Mouse (Mus musculus) midbrain, embryonic 14.5 days (tissue): ENCODE measurements at regions not wholly inside any gene's neighbourhood (a gene's known extent, or its start where the extent isn't known, plus 50 kb on each side); places are given as distances from the start of the nearest gene placed in this dataset.

Experiments used
- ATAC-seq: fragments of 200-750 bp; cut with Nextera tagmentation; 2 replicates; pipeline ENCODE4 v1.8.0; 2017; ENCODE audit warnings: moderate number of reproducible peaks, moderate library complexity; ENCODE audit not compliant: low FRiP score, low TSS enrichment
- DNase-seq: peaks from one replicate; pipeline ENCODE4 v3.0.0-alpha.2; 2015
- H3K27ac ChIP-seq: fragments of 300-500 bp; sonication (generic); replicated peaks from 2 replicates; pipeline ENCODE4 v1.5.1; 2014; ENCODE audit warnings: mild to moderate bottlenecking, low read depth, low read length, moderate library complexity
- H3K27me3 ChIP-seq: fragments of 300-500 bp; sonication (generic); 2 replicates; pipeline ENCODE4 v1.6.1; 2014; ENCODE audit warnings: low read length, control low read depth, mixed read lengths; ENCODE audit not compliant: control insufficient read depth, insufficient read depth
- H3K36me3 ChIP-seq: fragments of 300-500 bp; sonication (generic); 2 replicates; pipeline ENCODE4 v1.6.1; 2014; ENCODE audit warnings: low read length, control low read depth; ENCODE audit not compliant: control insufficient read depth, insufficient read depth
- H3K4me1 ChIP-seq: fragments of 300-500 bp; sonication (generic); 2 replicates; pipeline ENCODE4 v1.6.1; 2014; ENCODE audit warnings: mild to moderate bottlenecking, antibody characterized with exemption, low read length, control low read depth; ENCODE audit not compliant: control insufficient read depth, insufficient read depth
- H3K4me2 ChIP-seq: fragments of 300-500 bp; sonication (generic); 2 replicates; pipeline ENCODE4 v1.6.1; 2014; ENCODE audit warnings: mild to moderate bottlenecking, low read length, moderate library complexity
- H3K4me3 ChIP-seq: fragments of 300-500 bp; sonication (generic); replicated peaks from 2 replicates; pipeline ENCODE4 v1.5.1; 2014; ENCODE audit warnings: low read depth, low read length
- H3K9ac ChIP-seq: fragments of 300-500 bp; sonication (generic); replicated peaks from 2 replicates; pipeline ENCODE4 v1.6.1; 2014; ENCODE audit warnings: mild to moderate bottlenecking, low read length, moderate library complexity
- H3K9me3 ChIP-seq: fragments of 300-500 bp; sonication (generic); 2 replicates; pipeline ENCODE4 v1.6.1; 2016; ENCODE audit warnings: low read length, control low read depth, mixed read lengths; ENCODE audit not compliant: control insufficient read depth
- WGBS: fragments of 180-500 bp; shearing (Covaris S2); extraction: QIAGEN DNeasy Blood & Tissue Kit; methylation state at CpG from one replicate; pipeline ENCODE4 v1.1.7; 2014; 5-methylcytosine and 5-hydroxymethylcytosine counted together

DNA sequence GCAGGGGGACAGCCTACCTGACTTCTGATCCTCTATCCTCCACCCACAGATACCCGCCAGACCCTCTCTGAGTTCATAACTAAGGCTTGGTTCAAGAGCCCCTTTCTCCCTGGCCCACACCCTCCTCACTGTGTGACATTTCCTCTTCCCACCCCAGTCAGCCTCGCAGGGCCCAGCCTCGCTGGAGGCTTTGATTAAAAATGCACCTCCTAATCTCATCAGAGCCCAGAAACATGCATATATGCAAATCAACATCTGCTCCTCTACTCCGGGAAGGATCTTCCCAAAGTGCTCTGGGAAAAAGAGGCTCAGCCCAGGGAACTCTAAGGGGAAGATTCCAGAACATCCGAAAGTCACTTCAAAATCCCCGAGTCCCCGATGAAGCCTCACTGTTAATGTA, 114.8 kb downstream of the Irx5 start:
- 41% methylated on average over 7 of the region's 7 CpGs for WGBS

DNA sequence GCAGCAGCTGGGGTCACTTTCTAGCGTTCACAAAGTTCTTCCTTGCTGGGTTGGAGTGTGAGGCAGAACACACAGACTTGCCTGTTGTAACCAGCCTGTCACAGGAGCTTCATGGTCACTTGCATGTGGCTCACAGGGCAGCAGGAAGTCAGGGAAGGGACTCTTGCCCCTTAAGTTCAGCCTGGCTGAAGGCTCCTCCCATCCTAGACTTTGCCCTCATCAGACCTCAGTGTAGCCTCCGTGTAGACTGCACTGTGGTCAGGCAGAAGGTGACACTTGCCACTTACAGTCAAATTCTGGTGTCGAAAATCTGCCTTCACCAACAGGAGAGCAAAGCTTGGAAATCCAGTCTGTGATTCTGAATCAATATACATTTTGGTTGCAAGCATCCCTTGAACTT, 115.4 kb downstream of the Irx5 start:
- Histone ChIP-seq H3K4me3 (no peak overlapping the region), H3K4me2 (no peak overlapping the region), H3K9ac (no peak overlapping the region), H3K27me3 (no peaks in the 10 kb centered on the region), H3K9me3 (no peaks in the 10 kb centered on the region), H3K36me3 (no peaks in the 10 kb centered on the region), H3K4me1 (peaks cover 24% of the 10 kb centered on the region), H3K27ac (no peak overlapping the region)
- ATAC-seq (no peak), DNase-seq (no peak)
- WGBS: 77% methylated on average over 3 of the region's 3 CpGs

More for the DNA sequence above, 114.8 kb downstream of the Irx5 start:
- Histone ChIP-seq H3K4me3 (no peak overlapping the region), H3K36me3 (no peaks in the 10 kb centered on the region), H3K27ac (no peak overlapping the region), H3K27me3 (no peaks in the 10 kb centered on the region), H3K4me2 (no peak overlapping the region), H3K4me1 (peaks cover 24% of the 10 kb centered on the region), H3K9ac (no peak overlapping the region), H3K9me3 (no peaks in the 10 kb centered on the region)
- DNase-seq (peak; percentile 52), ATAC-seq (no peak)

DNA sequence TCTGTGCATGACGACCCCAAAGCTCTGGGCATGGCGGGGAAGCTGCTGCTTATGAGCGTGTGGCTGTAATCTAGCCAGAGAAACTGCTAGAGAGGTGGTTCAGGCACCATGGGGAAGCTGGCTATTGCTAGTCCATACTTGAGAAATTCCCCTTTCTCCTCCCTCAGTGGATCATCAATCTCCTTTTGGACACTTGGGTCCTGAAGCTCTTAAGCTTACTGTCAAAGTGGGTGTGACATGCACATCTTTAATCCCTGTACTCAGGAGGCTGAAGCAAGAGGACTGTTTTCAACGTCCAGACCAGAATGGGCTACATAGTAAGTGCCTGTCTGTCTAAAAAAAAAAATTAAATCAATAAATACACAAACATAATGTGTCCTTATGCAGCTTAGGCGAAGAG, 125.0 kb downstream of the Irx5 start:
- no peak overlapping the region for H3K9ac ChIP-seq
- no peaks in the 10 kb centered on the region for H3K9me3 ChIP-seq
- ATAC-seq (no peak), DNase-seq (no peak)
- no peaks in the 10 kb centered on the region for H3K27me3 ChIP-seq
- WGBS: 66% methylated on average over 5 of the region's 5 CpGs
- no peak overlapping the region for H3K4me2 ChIP-seq
- peaks cover 5% of the 10 kb centered on the region; the same call in 1 of the 2 replicates for H3K4me1 ChIP-seq
- no peaks in the 10 kb centered on the region for H3K36me3 ChIP-seq
- no peak overlapping the region for H3K27ac ChIP-seq
- H3K4me3 ChIP-seq: no peak overlapping the region

GRCm38 (mm10) chr8:92483055-92483765, 125.8 kb downstream of the Irx5 start:
- Histone ChIP-seq H3K9ac (0 out of 2 replicates have a peak overlapping the region, but pooled peaks have one; percentile 2), H3K9me3 (no peaks in the 10 kb centered on the region), H3K4me3 (no peak overlapping the region), H3K4me1 (peaks cover 5% of the 10 kb centered on the region; the same call in 1 of the 2 replicates), H3K36me3 (no peaks in the 10 kb centered on the region), H3K27ac (no peak overlapping the region), H3K27me3 (no peaks in the 10 kb centered on the region), H3K4me2 (no peak overlapping the region)
- ATAC-seq (no peak), DNase-seq (peak; percentile 19)
- 49% methylated on average over 8 of the region's 8 CpGs for WGBS

- 88% methylated on average over 8 of the region's 8 CpGs for WGBS
- peaks cover under 1% of the 10 kb centered on the region; the same call in 1 of the 2 replicates for H3K4me1 ChIP-seq
- H3K36me3 ChIP-seq: no peaks in the 10 kb centered on the region
- no peak overlapping the region for H3K4me3 ChIP-seq
- no peak overlapping the region for H3K27ac ChIP-seq
- ATAC-seq: no peak
- H3K27me3 ChIP-seq: no peaks in the 10 kb centered on the region
- H3K4me2 ChIP-seq: no peak overlapping the region
- H3K9me3 ChIP-seq: no peaks in the 10 kb centered on the region
- no peak for DNase-seq
- H3K9ac ChIP-seq: no peak overlapping the region
Observed at GRCm38 (mm10) chr8:92488526-92489159, 131.2 kb downstream of the Irx5 start.

- H3K4me3 ChIP-seq: no peak overlapping the region
- no peak overlapping the region for H3K9ac ChIP-seq
- H3K4me1 ChIP-seq: no peaks in the 10 kb centered on the region
- no peak overlapping the region for H3K4me2 ChIP-seq
- no peaks in the 10 kb centered on the region for H3K9me3 ChIP-seq
- WGBS: 72% methylated on average over 5 of the region's 5 CpGs
- no peaks in the 10 kb centered on the region for H3K36me3 ChIP-seq
- ATAC-seq (no peak), DNase-seq (no peak)
- H3K27ac ChIP-seq: no peak overlapping the region
- H3K27me3 ChIP-seq: no peaks in the 10 kb centered on the region
Observed at GRCm38 (mm10) chr8:92491533-92491932, 134.1 kb downstream of the Irx5 start.

GRCm38 (mm10) chr8:92493403-92493802, 136.0 kb downstream of the Irx5 start:
- Histone ChIP-seq H3K9ac (no peak overlapping the region), H3K4me2 (no peak overlapping the region), H3K4me3 (no peak overlapping the region), H3K27me3 (no peaks in the 10 kb centered on the region), H3K9me3 (no peaks in the 10 kb centered on the region), H3K36me3 (no peaks in the 10 kb centered on the region), H3K4me1 (no peaks in the 10 kb centered on the region), H3K27ac (no peak overlapping the region)
- WGBS: 69% methylated on average over 4 of the region's 4 CpGs
- ATAC-seq (no peak), DNase-seq (peak; percentile 57)

- ATAC-seq (no peak), DNase-seq (no peak)
- Histone ChIP-seq H3K27me3 (no peaks in the 10 kb centered on the region), H3K4me2 (no peak overlapping the region), H3K4me3 (no peak overlapping the region), H3K9me3 (no peaks in the 10 kb centered on the region), H3K27ac (no peak overlapping the region), H3K4me1 (0 out of 2 replicates have a peak, but pooled peaks cover 3% of the 10 kb centered on the region), H3K36me3 (no peaks in the 10 kb centered on the region), H3K9ac (no peak overlapping the region)
- 67% methylated on average over 7 of the region's 7 CpGs for WGBS
Observed at GRCm38 (mm10) chr8:92505552-92506281, 148.3 kb downstream of the Irx5 start.
